Mouse (Mus musculus) frontal cortex, postnatal 10 days (tissue): ENCODE data around the gene Hbq1a.
"Not testable (repeated sequence)": the region's sequence is repeated elsewhere in the genome, so short reads cannot be mapped to it uniquely, and the experiment has no call there.

Experiments used
- DNase-seq, 2 experiments: peaks; one replicate each; pipeline ENCODE4 v3.0.0; 2022; ENCODE audit warnings: low spot score in 2 of 2, mixed read lengths in 1 of 2

Gene Hbq1a

DNA sequence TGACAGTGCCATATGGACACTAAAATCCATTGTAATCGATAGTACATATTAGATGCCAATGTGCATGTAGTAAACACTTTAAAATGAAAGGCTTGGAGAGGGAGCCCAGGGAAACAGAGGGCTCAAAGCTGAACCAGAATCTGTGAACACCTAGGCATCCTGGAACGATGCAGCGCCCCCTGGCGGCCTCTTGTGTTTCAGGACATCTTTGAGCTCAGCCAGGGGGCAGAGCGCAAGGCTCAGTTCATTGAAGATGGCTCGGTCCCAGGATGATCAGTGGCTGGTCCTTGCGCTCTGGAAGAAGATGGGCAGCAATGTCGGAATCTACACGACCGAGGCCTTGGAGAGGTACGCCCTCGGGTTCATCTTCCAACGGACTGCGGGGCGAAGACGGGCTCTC lies at the start of gene Hbq1a:
Gene Hbq1a (plus strand): TSS at position 205 of the 400 bp plus-strand sequence.
- DNase-seq = peak; percentile 32 to 45

DNA sequence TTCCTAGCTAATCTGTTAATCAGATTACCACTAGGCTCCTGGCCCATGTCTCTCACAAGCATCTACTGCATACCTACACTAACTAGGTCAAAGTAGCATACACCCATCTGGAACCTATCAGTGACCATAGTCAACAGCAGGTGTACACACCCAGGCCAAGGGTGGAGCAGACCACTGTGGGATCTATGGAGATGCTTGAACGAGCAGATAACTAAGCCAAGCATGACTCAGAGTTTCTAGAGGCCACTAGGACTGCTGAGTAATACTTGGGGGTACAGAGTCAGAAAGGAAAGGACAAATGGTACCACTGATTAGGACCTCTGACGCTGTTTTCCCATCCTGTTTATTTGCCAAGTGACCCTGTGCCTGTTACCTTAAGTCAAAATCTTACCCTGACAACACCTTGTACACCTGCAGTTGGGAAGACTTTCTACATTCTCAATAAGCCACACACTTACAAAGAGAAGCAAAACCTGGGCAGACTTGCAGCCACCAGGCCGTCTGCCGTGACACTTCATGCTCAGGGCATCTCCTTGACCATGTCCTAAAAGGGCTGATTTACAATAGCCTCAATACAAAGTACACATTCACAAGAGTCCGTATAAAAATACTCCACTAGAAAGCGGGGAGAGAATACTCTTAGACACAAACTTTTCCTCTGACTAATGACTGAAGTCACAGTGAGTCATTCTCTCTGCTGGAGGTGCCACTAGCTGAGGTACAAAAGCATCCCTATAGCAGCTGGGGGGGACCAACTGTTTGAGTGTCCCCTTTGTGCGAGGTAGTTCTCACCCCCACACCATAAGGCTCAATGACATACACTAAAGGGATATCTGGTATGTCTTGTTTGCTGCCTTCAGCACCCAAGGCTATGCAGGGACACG lies 48.7 kb upstream of the Hbq1a start:
- DNase-seq = no peak

DNA sequence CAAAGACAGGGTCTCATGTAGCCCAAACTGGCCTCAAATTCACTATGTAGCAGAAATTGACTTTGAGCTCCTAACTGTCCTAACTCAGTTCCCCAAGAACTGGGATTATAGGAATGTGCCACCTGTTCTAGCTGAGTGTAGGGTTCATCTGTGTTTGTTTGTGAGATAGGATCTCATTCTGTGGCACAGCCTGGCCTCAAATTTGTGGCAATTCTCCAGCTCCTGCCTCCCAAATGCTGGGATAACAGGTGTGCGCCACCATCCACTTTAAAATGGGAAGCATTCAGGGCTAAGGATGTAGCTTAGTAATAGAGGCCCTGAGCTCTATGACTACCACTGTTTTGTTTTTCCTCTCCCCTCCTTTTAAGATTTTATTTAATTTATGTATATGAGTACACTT lies 46.7 kb upstream of the Hbq1a start:
- DNase-seq = no peak

DNA sequence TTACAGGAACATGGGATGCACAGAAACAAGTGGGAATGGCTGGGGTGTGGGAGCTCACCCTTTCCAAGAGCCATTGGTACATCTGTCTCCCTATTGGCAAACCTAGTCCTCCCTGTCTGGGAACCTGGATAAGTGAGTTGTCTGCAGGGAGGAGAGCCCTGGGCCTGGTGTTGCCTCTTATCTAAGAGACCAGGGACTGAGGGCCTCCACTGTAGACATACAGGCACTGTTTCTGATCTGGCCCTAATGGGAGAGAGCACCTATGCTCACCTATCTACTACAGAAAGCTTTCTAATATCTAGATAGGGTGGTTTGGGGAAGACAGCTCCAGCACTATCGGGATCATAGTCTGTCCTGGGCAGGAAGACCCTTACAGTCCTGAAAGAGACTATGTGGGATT lies 43.7 kb upstream of the Hbq1a start:
- DNase-seq = no peak

DNA sequence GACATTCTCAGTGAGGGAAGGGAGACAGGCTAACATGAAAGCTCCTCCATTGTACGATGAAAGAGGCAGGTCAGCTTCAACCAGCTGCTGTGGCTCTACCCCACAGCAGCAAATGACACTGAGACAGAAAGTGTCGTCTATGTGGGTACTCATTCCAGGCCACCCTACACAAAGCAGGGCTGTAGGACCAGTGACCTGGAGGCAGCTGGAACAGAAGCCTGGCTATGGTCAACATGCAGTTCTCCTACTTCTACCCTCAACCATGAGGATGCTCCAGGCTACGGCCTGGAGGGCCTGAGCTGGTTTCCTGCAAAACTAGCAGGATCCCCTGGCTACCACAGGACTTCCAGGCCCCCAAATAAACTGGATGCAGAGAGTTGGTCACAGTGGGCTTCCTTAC lies 43.3 kb upstream of the Hbq1a start:
- DNase-seq = no peak

DNA sequence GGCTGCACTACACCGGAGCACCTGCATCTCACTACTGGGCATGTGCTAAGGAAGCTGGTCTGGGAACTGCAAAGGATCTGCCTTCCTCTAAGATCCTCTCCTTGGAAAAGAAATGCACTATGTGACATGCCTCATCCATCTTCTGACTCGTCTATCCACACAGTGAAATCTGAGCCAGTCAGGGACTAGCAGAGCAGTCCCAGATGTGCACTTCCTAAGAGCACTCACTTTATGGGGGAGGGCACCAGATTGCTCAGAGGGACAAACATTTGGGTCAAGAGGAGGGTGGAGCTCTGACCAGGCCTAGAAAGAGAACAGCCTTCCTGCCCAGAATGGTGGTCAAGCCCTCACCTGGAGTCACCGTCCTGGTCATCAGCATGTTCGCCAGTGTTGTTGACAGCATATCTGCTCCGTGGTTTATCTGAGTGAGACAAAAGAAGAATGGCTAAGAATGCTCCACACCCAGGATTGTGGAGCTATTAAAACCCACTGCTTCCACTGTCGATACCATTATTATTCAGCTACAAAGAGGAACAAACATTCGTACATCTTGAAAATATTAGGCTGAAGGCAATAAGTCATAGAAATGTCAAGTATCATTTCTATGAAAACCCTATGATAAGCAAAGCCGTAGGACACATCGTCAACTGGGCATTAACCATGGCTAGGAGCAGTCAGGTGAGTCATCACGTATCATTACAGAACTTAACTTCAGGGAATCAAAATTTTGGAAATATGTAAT lies 37.0 kb upstream of the Hbq1a start:
- no peak for DNase-seq

DNA sequence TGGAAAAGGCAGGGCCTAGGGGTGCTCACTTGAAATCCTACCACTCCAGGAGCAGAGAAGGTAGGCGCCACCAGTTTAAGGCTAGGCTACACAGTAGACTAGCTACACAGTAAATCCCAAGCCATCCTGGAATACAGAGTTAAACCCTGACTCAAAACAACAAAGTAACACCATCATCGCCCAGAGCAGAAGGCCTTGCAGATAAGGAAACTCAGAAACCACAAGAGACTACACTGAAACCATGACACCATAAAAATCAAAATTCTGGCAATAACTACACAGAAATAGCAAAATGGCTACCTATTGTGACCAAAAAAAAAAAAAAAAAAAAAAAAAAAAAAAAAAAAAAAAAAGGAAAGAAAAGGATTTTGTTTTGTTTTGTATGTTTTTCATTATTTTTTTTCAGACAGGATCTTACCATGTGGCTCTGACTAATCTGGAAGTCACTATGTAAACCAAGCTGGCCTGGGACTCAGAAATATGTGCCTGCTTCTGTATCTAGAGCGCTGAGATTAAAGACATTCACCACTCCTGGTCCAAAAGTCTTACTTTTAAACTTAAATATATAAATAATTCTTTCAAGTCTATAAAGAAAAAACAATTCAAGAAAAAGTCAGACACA lies 34.6 kb upstream of the Hbq1a start:
- DNase-seq = no peak

DNA sequence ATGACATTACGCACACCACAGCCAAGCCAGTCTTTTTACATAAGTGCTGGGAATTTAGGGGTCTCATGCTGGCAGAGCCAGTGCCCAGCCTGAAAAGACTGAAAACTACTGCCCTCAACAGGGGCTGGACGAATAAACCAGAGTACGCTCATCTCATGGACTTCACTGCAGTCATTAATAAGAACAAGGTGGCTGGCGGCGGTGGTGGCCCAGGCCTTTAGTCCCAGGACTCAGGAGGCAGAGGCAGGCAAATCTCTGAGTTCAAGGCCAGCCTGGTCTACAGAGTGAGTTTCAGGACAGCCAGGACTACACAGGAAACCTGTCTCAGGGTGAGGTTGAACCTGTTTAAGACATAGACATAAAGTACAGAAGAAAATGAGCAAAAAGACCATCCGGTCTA lies 33.7 kb upstream of the Hbq1a start:
- no peak for DNase-seq

DNA sequence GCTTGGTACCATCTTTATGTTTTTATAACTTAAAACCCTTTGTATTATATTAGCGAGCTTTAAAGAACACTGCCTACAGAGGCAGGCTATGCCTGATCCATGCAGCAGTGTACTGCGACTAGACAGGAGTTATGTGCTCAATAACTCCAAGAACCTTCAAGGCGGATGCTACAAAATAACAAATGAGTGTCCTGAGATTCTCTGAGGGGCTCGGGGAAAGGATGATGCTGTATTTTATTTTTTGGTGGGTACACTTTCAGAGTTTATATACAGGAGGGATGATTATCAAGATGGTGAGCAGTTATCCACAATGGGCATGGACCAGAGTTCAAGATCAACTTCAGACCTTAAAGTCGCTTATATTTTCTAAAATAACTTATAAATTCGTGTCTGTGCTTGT lies 33.1 kb upstream of the Hbq1a start:
- DNase-seq = no peak

DNA sequence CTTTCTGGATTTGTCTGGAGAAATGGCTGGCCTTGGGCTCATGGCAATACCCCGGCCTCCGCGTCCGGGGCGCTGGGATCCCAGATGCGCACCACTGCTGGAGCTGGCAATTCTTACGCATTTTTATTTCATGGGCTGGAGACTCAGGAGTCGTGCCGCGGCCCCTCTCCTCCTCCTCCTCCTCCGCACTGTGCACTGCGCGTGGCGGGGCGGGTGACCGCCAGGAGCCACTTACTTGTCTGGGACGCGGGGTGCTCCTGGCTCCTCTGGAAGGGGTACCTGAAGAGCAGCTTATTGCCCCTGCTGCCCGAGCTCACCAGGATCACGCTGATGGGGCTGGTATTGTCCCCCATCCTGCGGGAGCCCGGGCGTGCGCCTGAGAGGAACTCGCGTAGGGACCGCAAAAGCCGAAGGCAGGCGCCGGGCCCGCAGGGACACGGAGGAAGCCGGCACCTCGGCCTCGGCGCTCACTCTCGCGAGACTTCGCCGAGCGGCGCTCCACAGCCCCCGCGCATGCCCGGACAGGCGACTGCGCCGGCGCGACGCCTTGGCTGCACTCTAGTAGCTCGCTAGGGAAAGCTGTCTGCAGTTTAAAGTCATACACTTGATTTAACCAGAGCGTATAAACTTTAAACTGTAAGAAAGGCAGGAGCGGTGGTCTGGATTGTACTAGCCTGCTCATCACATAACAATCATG lies 32.5 kb upstream of the Hbq1a start, which contains the start of gene Nprl3:
Gene Nprl3 (minus strand): TSS at position 520 of the 697 bp plus-strand sequence.
- peak; percentile 91 to 96 for DNase-seq

DNA sequence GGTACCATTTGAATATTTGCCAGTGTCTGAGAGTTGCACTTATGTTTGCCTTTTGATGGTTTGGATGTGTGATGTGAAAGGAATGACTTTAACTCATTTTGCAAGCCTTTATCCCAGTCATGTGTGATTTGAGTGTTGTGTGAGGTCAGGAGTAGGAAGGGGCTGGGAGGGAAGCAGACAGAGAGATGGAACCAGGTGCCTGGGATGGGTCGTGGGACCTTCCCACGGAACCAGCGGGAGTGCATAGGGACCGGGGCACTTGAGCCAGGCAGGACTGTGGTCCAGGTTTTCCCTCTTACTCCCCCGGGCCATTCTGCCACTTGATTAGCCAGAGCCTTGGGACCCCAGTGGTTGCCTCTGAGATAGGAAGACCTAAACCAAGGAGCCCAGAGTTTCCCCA lies 31.9 kb upstream of the Hbq1a start:
- no peak for DNase-seq

DNA sequence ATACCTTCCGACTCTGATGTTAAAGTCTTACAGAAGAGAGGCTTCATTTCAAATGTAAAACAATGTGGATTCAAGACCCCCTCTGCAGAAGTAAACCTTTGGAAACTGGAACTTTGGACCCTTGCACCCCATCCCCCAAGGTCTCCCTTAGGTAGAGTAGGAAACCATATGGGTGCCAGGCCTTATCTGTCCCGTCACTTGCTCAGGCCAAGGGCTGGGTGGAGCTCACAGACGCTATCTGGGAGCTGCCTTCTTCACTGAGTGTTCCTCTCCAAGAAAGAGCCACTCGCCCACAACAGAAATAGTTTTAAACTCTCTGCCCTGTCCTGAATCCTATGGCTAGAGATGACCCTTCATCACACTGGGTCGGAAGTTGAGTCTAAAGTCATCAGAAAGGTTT lies 30.9 kb upstream of the Hbq1a start:
- no peak for DNase-seq

DNA sequence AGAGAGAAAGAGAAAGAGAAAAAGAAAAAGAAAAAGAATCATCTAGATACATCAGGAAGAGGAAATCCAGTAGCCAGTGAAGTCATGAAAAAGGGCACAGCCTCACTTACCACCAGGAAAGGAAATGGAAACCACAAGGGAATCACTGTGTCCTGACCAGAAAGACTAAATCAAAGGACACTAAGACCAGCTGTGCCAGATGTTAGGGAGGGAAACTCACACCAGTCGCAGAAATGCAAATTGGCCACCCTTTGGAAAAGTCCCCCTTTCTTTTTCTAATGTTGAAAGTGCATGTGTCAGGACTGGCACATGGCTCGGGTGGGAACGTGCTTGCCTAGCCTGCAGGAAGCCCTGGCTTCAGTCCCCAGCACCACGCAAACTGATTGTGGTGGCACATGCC lies 28.7 kb upstream of the Hbq1a start:
- DNase-seq = no peak

DNA sequence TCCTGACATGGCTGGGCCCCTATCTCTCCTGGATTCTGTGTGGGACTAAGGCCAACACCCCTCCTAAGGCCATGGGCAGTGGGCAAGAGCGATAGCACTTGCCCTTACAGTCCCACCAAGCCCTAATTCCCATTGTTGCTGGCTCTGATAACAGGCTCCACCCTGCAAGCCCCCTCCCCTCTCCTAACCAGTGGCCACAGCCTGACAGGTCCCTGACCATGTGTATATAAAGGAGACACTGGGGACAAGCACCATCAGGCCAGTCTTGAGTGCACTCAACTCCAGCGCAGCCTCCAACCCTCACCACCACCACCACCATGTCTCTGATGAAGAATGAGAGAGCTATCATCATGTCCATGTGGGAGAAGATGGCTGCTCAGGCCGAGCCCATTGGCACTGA lies 23.5 kb upstream of the Hbq1a start, which contains the start of gene Hba-x:
Gene Hba-x (plus strand): TSS at position 54 of the 400 bp plus-strand sequence.
- DNase-seq = no peak

DNA sequence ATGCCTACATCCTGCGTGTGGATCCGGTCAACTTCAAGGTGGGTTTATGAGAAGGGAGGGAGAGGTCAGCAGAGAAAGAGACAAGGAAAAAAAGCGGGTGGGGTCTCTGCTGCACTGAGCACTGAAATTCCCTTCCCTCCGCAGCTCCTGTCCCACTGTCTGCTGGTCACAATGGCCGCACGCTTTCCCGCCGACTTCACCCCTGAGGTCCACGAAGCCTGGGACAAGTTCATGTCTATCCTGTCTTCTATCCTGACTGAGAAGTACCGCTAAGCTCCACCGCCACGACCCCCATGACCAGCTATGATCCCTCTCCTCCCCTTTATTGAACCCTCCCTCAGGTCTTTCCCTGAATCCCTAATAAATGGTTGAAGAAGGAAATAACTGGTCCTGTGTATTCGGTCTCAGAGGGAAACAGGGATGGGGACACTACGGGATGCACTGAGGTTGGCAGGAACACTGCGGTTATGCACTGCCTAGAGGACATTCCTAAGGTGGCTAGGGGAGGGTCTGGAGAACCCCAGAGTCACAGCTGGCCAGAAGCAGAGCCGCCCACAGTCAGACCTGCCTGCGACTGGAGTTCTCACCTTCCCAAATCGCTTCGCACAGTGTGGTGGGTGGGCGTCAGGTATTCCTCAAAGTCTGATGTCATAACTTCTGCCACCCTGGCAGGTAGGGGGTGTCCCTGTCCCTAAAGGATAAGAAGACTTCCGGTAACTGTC lies 22.0 kb upstream of the Hbq1a start:
- no peak for DNase-seq

DNA sequence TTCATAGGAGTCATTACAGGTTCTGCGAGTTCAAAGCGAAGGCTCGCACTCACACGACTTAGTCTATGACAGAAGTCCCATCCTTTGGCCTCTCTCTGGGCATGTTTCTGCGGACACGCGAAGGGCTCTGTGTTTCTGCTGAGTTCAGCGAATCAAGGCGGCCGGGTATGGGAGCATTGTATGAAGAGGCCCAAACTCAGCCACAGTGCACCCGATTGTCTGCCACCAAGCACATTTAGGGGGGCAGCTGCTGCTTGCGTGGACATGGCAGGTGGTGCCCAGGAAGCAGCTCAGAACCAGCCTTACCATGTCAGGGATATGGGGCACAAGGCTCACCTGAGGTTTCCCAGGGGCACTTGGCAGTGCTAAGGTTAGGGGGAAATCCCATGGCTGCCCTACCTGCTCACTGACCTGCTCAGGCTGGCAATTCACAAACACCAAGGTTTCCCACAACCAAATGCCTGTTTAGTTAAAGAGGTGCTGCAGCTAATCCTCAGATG lies 21.4 kb upstream of the Hbq1a start:
- no peak for DNase-seq

DNA sequence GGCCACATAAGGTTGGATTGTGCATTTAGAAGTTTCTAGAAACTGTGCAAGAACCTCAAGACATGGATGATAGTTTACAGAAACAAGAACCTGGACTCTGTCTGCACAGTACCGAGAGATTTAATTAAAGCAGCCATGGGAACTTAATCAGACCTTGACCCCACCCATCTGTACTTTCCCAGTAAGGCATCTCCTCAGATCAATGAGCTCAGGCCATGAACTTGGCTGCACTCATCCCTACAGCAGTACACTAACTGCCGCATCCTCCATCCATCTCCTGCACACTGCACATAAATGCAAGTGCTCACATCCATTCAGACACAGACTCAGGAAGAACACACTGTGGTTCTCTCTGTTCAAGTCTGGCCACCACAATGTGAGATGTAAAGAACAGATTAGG lies 19.2 kb upstream of the Hbq1a start:
- DNase-seq = no peak

DNA sequence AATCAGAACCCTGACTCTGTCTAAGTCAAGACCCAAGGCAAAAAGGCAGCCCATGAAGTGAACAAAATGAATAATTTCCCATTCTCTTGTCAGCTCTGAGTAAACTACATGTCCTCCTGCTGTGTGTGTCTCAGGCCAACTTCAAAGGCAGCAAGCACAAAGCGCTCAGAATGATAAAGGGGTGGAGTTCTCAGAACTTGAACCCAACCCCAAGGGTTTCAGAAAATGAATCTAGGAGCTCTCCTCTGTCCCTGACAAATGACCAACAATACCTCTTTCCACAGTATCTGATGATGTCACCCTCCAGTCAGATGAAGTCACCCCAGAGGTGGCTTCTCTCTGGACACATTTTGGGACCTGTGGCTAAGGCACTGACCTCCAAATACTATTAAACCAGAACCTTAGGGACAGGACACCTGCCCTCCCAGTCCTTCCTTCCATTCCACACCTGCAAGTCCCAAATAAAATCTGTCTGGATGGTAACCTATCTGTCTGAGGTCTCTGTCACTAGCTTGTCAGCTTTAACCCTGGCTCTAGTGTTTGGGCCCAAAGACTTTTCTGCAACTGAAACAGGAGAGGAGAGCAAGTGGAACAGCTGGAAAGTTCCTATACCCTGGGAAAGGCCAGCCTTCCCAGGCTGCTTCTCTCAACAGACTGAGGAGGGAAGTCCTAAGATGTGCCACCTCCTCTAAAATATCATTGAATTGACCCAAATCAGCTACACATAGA lies 18.3 kb upstream of the Hbq1a start:
- no peak for DNase-seq

DNA sequence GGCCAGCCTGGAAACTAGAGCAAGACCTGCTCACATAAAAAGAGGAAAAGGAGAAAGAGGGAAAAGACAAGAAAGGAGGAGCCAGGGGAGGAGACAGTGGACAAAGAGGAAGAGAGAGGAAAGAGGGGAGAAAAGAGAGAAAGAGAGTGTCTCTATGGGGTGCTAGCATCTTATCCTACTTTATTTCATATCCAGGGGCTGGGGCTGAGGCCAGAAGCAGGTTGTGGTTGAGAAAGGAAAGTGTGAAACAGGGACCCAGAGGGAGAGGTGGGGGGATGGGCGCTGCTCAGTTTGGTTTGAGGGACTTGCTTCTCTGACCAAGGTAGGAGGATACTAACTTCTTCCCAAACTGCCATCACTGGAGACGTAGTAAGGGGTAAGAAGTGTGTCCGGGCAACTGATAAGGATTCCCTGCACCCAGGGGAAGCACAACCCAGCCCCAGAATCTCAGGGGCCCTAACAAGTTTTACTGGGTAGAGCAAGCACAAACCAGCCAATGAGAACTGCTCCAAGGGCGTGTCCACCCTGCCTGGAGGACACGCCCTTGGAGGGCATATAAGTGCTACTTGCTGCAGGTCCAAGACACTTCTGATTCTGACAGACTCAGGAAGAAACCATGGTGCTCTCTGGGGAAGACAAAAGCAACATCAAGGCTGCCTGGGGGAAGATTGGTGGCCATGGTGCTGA lies 16.6 kb upstream of the Hbq1a start, which contains the start of gene Hba-a1:
Gene Hba-a1 (plus strand): TSS at position 421 of the 687 bp plus-strand sequence.
- not testable (repeated sequence) for DNase-seq

DNA sequence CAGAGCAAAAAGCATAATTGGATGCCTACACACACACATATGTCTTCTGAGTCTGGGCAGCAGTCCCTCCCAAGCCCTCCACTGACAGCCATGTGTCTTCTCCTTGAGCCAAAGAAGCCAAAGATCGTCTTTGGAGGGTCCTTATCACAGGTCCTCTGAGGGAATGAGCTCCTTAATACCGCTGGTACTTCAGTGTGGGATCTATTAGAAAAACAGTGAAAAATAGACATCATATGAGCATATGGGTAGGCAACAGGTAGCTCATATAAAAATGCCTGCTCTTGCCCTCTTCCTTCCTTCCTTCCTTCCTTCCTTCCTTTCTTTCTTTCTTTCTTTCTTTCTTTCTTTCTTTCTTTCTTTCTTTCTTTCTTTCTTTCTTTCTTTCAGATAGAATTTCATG lies 15.3 kb upstream of the Hbq1a start:
- DNase-seq = not testable (repeated sequence)
